Mouse (Mus musculus) forebrain, embryonic 14.5 days (tissue): ENCODE data around the gene Gtpbp2. TPM values are rescaled to one million over a fixed set of nuclear protein-coding genes. Genes with fewer than 3 reads are reported as not detected.
A peak's percentile ranks its signal among the peaks of the same experiment; 100 is the strongest.

Source experiments
- ATAC-seq: fragments of 200-750 bp; cut with Nextera tagmentation; 2 replicates; pipeline ENCODE4 v1.8.0; 2017; ENCODE audit warnings: mild to moderate bottlenecking, moderate library complexity
- DNase-seq: peaks from one replicate; pipeline ENCODE4 v3.0.0-alpha.2; 2015; ENCODE audit warnings: low spot score
- H3K27ac ChIP-seq: fragments of 300-500 bp; sonication (generic); 2 replicates; pipeline ENCODE4 v1.5.1; 2014; ENCODE audit warnings: low read depth, mild to moderate bottlenecking, control low read depth, low read length, moderate library complexity
- H3K27me3 ChIP-seq: fragments of 300-500 bp; sonication (generic); replicated peaks from 2 replicates; pipeline ENCODE4 v1.6.1; 2014; ENCODE audit warnings: low read length, control low read depth, mixed read lengths; ENCODE audit not compliant: control insufficient read depth, insufficient read depth
- H3K36me3 ChIP-seq: fragments of 300-500 bp; sonication (generic); 2 replicates; pipeline ENCODE4 v1.6.1; 2014; ENCODE audit warnings: low read length, control low read depth; ENCODE audit not compliant: control insufficient read depth, insufficient read depth
- H3K4me1 ChIP-seq: fragments of 300-500 bp; sonication (generic); 2 replicates; pipeline ENCODE4 v1.6.1; 2014; ENCODE audit warnings: antibody characterized with exemption, low read length, control low read depth; ENCODE audit not compliant: control insufficient read depth, insufficient read depth
- H3K4me2 ChIP-seq: fragments of 300-500 bp; sonication (generic); 2 replicates; pipeline ENCODE4 v1.6.1; 2014; ENCODE audit warnings: mild to moderate bottlenecking, control low read depth, low read length
- H3K4me3 ChIP-seq: fragments of 300-500 bp; sonication (generic); 2 replicates; pipeline ENCODE4 v1.5.1; 2014; ENCODE audit warnings: low read depth, low read length, control low read depth
- H3K9ac ChIP-seq: fragments of 300-500 bp; sonication (generic); 2 replicates; pipeline ENCODE4 v1.6.1; 2014; ENCODE audit warnings: mild to moderate bottlenecking, low read length, control low read depth, moderate library complexity
- H3K9me3 ChIP-seq: fragments of 300-500 bp; sonication (generic); replicated peaks from 2 replicates; pipeline ENCODE4 v1.6.1; 2016; ENCODE audit warnings: low read length, control low read depth, mixed read lengths; ENCODE audit not compliant: control insufficient read depth
- WGBS: fragments of 180-500 bp; shearing (Covaris S2); extraction: QIAGEN DNeasy Blood & Tissue Kit; methylation state at CpG from one replicate; pipeline ENCODE4 v1.1.7; 2014; 5-methylcytosine and 5-hydroxymethylcytosine counted together
- polyA plus RNA-seq: library from polyadenylated mRNA; unstranded; fragments of >200 nt; fragmentation: Nextera tagmentation; extraction: Ambion mirVana; gene quantifications from 2 replicates; pipeline ENCODE4 v1.2.1, GENCODE M21; 2014

Gene Gtpbp2
- polyA plus RNA-seq, 1 experiment from 2014 or later = 21.6 TPM

DNA sequence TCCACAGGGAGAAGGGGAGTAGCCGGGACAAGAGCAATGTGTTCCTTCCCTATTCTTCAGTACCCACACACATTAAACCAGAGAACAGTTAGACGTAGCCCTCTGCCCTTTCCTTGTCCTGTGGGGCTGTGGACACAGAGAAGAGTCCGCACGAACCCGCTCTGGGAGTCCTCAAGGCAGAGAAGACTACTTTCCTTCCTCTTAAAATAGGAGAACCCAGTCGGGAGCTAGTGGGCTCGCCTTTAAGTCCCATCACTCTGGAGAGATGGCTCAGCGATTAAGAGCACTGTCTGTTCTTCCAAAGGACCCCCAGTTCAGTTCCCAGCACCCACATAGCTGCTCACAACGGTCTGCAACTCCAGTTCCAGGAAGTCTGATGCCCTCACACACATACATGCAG lies 878 bp downstream of the Gtpbp2 start:
- ATAC-seq = no peak

DNA sequence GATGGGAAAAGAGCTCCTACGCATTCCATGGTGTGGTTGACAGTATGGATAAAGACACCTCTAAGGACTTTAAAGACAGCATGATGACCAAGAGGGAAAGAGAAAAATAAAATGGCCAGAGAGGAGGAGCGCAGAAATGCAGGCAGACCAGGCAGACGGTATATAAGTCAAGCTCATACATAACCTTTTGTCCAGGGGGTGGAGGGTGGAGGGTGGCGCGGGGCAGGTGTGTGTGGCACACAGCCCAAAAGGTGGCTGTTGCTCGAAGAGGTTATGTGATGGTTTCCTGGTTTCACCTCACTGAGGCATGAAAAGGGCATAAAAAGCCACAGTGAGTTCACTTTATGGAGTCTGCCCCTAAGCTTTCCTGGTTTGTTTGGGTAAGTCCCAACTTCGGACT lies 1.7 kb downstream of the Gtpbp2 start:
- H3K36me3 ChIP-seq = peaks cover 43% of the 10 kb centered on the region
- H3K9me3 ChIP-seq = no peaks in the 10 kb centered on the region
- H3K27ac ChIP-seq = no peak overlapping the region
- DNase-seq (no peak), ATAC-seq (no peak)
- 92% methylated on average over 7 of the region's 7 CpGs for WGBS
- peaks cover 18% of the 10 kb centered on the region; the same call in 1 of the 2 replicates for H3K4me1 ChIP-seq
- H3K4me3 ChIP-seq = no peak overlapping the region
- H3K9ac ChIP-seq = no peak overlapping the region
- no peaks in the 10 kb centered on the region for H3K27me3 ChIP-seq
- H3K4me2 ChIP-seq = peak overlapping the region; percentile 83

More for the DNA sequence above, 878 bp downstream of the Gtpbp2 start:
- Histone ChIP-seq H3K36me3 (peaks cover 34% of the 10 kb centered on the region), H3K9ac (peak overlapping the region; percentile 88), H3K27me3 (no peaks in the 10 kb centered on the region), H3K4me2 (peak overlapping the region; percentile 83), H3K27ac (no peak overlapping the region), H3K9me3 (no peaks in the 10 kb centered on the region), H3K4me3 (peak overlapping the region; percentile 78), H3K4me1 (peaks cover 18% of the 10 kb centered on the region; the same call in 1 of the 2 replicates)
- no peak for DNase-seq
- WGBS = 55% methylated on average over 9 of the region's 9 CpGs

DNA sequence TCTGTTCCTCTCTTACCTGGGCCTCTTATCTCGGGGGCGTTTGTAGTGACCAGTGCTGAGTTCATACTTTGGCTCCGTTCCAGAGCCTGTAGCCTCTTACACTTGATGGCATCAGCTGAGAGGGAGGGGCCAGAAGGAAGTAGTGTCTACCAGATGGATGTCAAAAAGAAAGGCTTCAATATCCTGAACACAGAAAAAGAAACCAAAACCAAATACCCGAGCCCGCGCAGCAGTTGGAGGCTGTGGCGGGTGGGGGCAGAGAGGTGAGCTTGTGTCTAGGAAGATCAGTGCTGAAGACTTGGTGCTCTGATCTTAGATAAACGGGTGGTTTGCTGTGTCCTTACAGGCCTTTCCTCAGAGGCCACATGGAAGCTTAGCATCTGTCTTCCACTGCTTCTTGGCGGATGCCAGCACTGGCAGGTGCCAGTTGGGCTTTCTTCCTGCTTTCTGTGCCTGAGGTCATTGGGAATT lies 2.2 kb downstream of the Gtpbp2 start:
- Histone ChIP-seq H3K9ac (no peak overlapping the region), H3K9me3 (no peaks in the 10 kb centered on the region), H3K36me3 (peaks cover 47% of the 10 kb centered on the region), H3K4me1 (peaks cover 18% of the 10 kb centered on the region; the same call in 1 of the 2 replicates), H3K27me3 (no peaks in the 10 kb centered on the region), H3K4me2 (no peak overlapping the region), H3K27ac (no peak overlapping the region), H3K4me3 (no peak overlapping the region)
- DNase-seq (no peak), ATAC-seq (no peak)
- 88% methylated on average over 9 of the region's 9 CpGs for WGBS

DNA sequence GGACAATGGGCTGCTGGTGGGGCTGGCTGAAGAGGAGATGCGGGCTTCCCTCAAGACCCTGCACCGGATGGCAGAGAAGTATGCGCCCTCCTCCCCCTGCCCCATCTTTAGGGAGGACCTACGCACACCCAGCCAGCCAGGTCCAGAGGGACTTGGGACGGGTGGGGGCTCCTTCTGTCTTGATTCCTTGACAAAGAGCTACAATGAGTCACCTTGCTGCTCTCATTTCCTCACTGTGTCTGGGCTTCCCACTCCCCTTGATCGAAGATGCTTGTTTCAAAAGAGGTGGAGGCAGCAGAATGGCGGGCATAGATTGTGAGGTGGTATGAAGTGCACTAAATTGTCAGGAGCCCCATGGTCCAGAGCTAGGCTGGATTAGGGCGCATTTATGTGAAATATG lies 3.5 kb downstream of the Gtpbp2 start:
- no peak overlapping the region for H3K4me2 ChIP-seq
- peaks cover 18% of the 10 kb centered on the region; the same call in 1 of the 2 replicates for H3K4me1 ChIP-seq
- H3K27me3 ChIP-seq = no peaks in the 10 kb centered on the region
- WGBS = 96% methylated on average over 8 of the region's 8 CpGs
- peaks cover 59% of the 10 kb centered on the region for H3K36me3 ChIP-seq
- no peak for DNase-seq
- H3K4me3 ChIP-seq = no peak overlapping the region
- H3K9me3 ChIP-seq = no peaks in the 10 kb centered on the region
- no peak for ATAC-seq
- H3K9ac ChIP-seq = no peak overlapping the region
- no peak overlapping the region for H3K27ac ChIP-seq

DNA sequence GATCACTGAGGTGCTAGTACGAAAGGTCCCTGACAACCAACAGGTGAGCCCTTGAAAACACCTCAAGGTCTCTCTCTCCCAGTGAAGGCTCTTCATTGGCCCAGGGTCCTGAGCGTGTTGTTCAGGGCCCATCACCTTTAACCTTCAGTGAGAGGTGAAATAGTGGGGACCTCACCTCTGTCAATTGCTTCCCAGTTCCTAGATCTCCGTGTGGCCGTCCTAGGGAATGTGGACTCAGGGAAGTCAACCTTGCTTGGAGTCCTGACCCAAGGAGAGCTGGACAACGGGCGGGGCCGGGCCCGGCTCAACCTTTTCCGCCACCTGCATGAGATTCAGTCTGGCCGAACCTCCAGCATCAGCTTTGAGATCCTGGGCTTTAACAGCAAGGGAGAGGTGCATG lies 4.0 kb downstream of the Gtpbp2 start:
- Histone ChIP-seq H3K27ac (no peak overlapping the region), H3K9ac (no peak overlapping the region), H3K27me3 (no peaks in the 10 kb centered on the region), H3K4me2 (no peak overlapping the region), H3K4me3 (no peak overlapping the region), H3K4me1 (peaks cover 16% of the 10 kb centered on the region; the same call in 1 of the 2 replicates), H3K9me3 (no peaks in the 10 kb centered on the region), H3K36me3 (peaks cover 64% of the 10 kb centered on the region)
- DNase-seq (no peak), ATAC-seq (no peak)
- WGBS = 90% methylated on average over 10 of the region's 10 CpGs

DNA sequence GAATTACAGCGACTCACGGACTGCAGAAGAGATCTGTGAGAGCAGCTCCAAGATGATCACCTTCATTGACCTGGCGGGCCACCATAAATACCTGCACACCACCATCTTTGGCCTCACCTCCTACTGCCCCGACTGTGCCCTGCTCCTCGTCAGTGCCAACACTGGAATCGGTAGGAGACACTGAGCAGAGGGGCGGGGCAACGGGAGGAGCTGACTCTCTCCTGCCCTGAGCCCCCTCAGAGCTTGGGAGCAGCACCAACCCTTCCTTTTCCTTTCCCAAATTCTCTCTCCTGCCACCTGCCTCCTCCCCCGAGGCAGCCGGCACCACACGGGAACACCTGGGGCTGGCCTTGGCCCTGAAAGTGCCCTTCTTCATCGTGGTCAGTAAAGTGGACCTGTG lies 4.6 kb downstream of the Gtpbp2 start:
- H3K36me3 ChIP-seq = peaks cover 69% of the 10 kb centered on the region

DNA sequence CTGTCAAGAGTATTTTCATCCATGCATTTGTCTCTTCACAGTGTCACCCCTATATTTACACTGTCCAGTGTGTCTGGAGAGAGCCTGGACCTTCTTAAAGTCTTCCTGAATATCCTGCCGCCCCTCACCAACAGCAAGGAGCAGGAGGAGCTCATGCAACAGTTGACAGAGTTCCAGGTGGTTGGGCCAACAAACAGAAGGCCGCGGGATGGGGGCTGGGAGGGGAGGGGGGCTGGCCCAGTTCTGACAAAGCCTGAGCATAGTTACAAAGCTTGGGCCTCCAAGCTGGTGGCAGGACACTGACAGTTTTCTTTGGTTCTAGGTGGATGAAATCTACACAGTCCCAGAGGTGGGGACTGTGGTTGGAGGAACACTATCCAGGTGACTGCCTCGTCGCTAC lies 5.4 kb downstream of the Gtpbp2 start:
- Histone ChIP-seq H3K36me3 (peaks cover 77% of the 10 kb centered on the region), H3K4me1 (peaks cover 15% of the 10 kb centered on the region; the same call in 1 of the 2 replicates), H3K4me2 (no peak overlapping the region), H3K27ac (no peak overlapping the region), H3K27me3 (no peaks in the 10 kb centered on the region), H3K9me3 (no peaks in the 10 kb centered on the region), H3K9ac (no peak overlapping the region), H3K4me3 (no peak overlapping the region)
- WGBS = 83% methylated on average over 5 of the region's 5 CpGs
- no peak for ATAC-seq
- DNase-seq = no peak

More for the DNA sequence above, 4.6 kb downstream of the Gtpbp2 start:
- Histone ChIP-seq H3K4me3 (no peak overlapping the region), H3K9me3 (no peaks in the 10 kb centered on the region), H3K9ac (no peak overlapping the region), H3K27ac (no peak overlapping the region), H3K27me3 (no peaks in the 10 kb centered on the region), H3K4me1 (peaks cover 15% of the 10 kb centered on the region; the same call in 1 of the 2 replicates), H3K4me2 (no peak overlapping the region)
- no peak for ATAC-seq
- 88% methylated on average over 12 of the region's 12 CpGs for WGBS
- no peak for DNase-seq

DNA sequence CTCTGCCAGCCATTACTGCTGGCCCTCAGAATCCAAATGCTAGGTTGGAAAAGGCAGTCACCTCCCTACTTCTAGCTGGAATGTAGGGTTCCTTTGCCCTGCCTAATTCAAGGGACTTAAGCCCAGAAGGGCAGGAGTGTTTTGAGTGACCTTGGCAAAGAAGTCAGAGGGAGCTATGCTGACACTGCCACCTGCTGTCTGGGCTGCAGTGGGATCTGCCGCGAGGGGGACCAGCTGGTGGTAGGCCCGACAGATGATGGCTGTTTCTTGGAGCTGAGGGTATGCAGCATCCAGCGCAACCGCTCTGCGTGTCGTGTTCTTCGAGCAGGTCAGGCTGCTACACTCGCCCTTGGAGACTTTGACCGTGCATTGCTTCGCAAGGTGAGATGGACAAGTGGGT lies 6.2 kb downstream of the Gtpbp2 start:
- WGBS = 86% methylated on average over 11 of the region's 11 CpGs
- Histone ChIP-seq H3K27ac (no peak overlapping the region), H3K9ac (no peak overlapping the region), H3K9me3 (no peaks in the 10 kb centered on the region), H3K4me3 (no peak overlapping the region), H3K4me1 (peaks cover 11% of the 10 kb centered on the region; the same call in 1 of the 2 replicates), H3K36me3 (peaks cover 83% of the 10 kb centered on the region), H3K4me2 (no peak overlapping the region), H3K27me3 (no peaks in the 10 kb centered on the region)
- DNase-seq (no peak), ATAC-seq (no peak)

DNA sequence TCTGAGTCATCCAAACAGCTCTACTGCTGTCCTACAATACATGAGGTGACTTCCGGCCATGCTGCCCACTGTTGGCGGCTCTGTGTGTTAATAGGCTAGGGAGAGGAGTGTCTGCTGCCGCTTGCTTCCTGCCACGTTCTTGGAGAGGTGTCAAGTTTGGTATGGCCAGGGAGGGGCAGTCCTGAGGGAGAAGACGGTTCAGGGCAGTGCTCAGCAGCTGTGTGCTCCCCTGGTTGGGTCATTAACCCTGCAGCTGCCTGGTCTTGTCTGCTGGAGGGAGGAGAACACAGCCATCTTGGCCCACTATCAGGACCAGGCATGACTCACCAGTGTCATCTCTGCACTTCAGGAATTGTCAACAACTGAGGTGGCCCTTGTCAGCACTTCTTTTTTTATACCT lies 7.5 kb downstream of the Gtpbp2 start:
- Histone ChIP-seq H3K9ac (no peak overlapping the region), H3K36me3 (peaks cover 94% of the 10 kb centered on the region), H3K4me3 (no peak overlapping the region), H3K27me3 (no peaks in the 10 kb centered on the region), H3K4me2 (no peak overlapping the region), H3K4me1 (no peaks in the 10 kb centered on the region), H3K27ac (no peak overlapping the region), H3K9me3 (no peaks in the 10 kb centered on the region)
- 53% methylated on average over 5 of the region's 5 CpGs for WGBS
- ATAC-seq = no peak
- DNase-seq = no peak
